Mouse (Mus musculus) inflammation-experienced regulatory T-cells (primary cell): ENCODE data around the gene Gm12166. TPM values are rescaled to one million over a fixed set of nuclear protein-coding genes. Genes with fewer than 3 reads are reported as not detected.

Source experiments
- polyA plus RNA-seq, 2 experiments: library from polyadenylated mRNA; unstranded; fragments of 100-300 nt; shearing (Covaris generic); gene quantifications; one replicate each; pipeline ENCODE4 v1.2.1; 2017

Gm12166 gene
- 10 to 100 TPM in 1 of 2 experiments, 1 to 10 TPM in 1; 8.8 to 19.5 TPM for polyA plus RNA-seq

GRCm38 (mm10) chr11:46052105-46052659 lies at the start of gene Gm12166:
Gm12166 (minus strand) TSS chr11:46052321.

GRCm38 (mm10) chr11:46055896-46056769 lies 4.0 kb upstream of the Gm12166 start, which contains the start of gene Adam19:
Adam19 (plus strand) TSS chr11:46055992.

Other genes starting within 250 kb of the Gm12166 start
- gene Clint1, start 200.3 kb downstream of the Gm12166 start, polyA plus RNA-seq, result 100 to 1,000 TPM; 229 to 315 TPM
- gene Lsm11, start 107.4 kb downstream of the Gm12166 start, polyA plus RNA-seq, result 1 to 10 TPM; 7.4 to 9.4 TPM
- 1 to 10 TPM; 4.9 to 6.3 TPM for gene Thg1l, start 96.8 kb downstream of the Gm12166 start, polyA plus RNA-seq
- not detected for gene Sox30, start 72.0 kb downstream of the Gm12166 start, polyA plus RNA-seq
- gene Adam19, start 3.7 kb upstream of the Gm12166 start, polyA plus RNA-seq, result 10 to 100 TPM; 43.8 to 47.6 TPM
- 1 to 10 TPM in 1 of 2 experiments, not detected in 1; 1.2 TPM for gene Nipal4, start 114.2 kb upstream of the Gm12166 start, polyA plus RNA-seq
- under 1 TPM; 0.20 to 0.68 TPM for gene Fndc9, start 183.2 kb upstream of the Gm12166 start, polyA plus RNA-seq